Mouse (Mus musculus): Measurements from ENCODE around the gene Pou2f1. TPM values are rescaled to one million over a fixed set of nuclear protein-coding genes. Genes with fewer than 3 reads are reported as not detected.

The Pou2f1 gene
- polyA plus RNA-seq, 1 experiment from 2014 or later = 15.5 TPM

DNA sequence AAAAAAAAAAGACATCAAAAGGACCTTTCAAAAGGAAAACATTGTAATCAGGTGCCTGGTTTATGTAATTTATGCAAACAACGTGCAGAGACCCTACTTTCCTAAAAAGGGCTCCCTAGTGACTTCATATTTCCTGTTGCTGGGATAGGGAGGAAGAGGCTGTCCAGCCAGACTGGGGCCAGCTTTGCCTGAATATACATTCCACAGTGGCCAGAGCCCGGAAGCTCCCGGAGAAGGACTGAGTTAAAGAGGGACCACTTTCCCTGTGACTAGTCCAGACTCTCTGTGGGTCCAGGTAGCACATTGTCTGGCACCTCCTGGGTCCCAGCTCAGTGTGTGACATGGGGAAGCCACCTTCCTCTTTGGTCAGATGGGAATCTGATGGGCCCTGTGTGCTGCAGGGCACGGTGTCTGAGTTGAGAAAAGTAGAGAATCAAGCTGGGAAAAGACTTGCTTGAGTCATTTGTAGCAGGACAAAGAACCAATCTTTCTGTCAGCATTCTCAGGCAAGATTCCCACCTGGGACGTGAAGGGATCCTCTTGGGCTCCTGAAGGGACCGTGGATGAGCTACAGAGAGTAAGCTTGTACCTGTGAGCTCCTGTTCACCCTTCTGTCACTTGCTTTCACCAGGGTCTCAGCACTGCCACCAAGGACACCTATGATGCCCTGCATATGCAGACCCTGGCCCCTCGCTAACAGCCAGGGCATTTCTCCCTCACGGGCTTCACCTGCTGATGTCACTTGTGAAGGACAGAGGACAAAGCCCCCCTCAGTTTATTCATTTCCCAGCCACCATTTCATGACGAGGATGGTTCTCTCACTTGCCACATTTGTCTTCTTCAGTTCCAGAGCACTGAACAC, 141.9 kb downstream of the Pou2f1 start:
- Histone ChIP-seq H3K36me3 (ENCODE audit: control insufficient read depth, insufficient read depth, low read length) (no peaks in the 10 kb centered on the region), H3K4me3 (ENCODE audit: low read depth, low read length) (no peak overlapping the region), H3K9ac (ENCODE audit: low read depth, low read length) (no peak overlapping the region), H3K27me3 (replicated peaks; ENCODE audit: control insufficient read depth, insufficient read depth, low read length) (no peaks in the 10 kb centered on the region), H3K4me1 (replicated peaks; ENCODE audit: control insufficient read depth, insufficient read depth, low read length) (peaks cover 3% of the 10 kb centered on the region; the same call in 1 of the 2 replicates), H3K9me3 (ENCODE audit: control insufficient read depth, low read length) (no peaks in the 10 kb centered on the region), H3K4me2 (no peak overlapping the region), H3K27ac (ENCODE audit: low read depth, low read length) (no peak overlapping the region)
- ATAC-seq (replicated peaks; ENCODE audit: low FRiP score) (0 out of 2 replicates have a peak, but pooled peaks have one; percentile 24), DNase-seq (ENCODE audit: low spot score) (peak; percentile 31)
- WGBS = 61% methylated on average over 9 of the region's 9 CpGs

DNA sequence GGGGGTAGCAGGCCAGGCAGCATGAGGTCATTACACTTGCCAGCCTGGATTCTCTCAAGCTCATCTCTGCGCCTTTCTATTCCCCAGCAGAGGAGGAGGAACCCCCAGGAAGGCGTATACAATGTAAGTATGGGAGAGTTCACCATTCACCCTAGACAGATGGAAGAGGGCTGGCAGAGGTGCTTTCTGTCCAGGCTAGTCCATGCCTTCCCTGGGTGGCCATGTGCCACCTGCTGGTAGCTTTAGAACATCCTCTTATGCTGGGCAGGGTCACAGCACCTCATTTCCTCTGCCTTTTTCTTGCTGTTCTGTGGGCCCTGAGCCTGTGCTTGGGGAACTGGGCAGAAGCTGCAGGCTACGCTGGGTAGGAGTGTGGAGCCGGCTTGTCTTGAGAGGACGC, 144.1 kb downstream of the Pou2f1 start:
- Histone ChIP-seq H3K9ac (ENCODE audit: low read depth, low read length) (no peak overlapping the region), H3K4me2 (no peak overlapping the region), H3K4me3 (ENCODE audit: low read depth, low read length) (no peak overlapping the region), H3K4me1 (replicated peaks; ENCODE audit: control insufficient read depth, insufficient read depth, low read length) (peaks cover 8% of the 10 kb centered on the region), H3K27ac (ENCODE audit: low read depth, low read length) (no peak overlapping the region), H3K9me3 (ENCODE audit: control insufficient read depth, low read length) (no peaks in the 10 kb centered on the region), H3K36me3 (ENCODE audit: control insufficient read depth, insufficient read depth, low read length) (no peaks in the 10 kb centered on the region), H3K27me3 (replicated peaks; ENCODE audit: control insufficient read depth, insufficient read depth, low read length) (no peaks in the 10 kb centered on the region)
- 86% methylated on average over 5 of the region's 5 CpGs for WGBS
- DNase-seq (ENCODE audit: low spot score) (peak; percentile 27), ATAC-seq (replicated peaks; ENCODE audit: low FRiP score) (no peak)

DNA sequence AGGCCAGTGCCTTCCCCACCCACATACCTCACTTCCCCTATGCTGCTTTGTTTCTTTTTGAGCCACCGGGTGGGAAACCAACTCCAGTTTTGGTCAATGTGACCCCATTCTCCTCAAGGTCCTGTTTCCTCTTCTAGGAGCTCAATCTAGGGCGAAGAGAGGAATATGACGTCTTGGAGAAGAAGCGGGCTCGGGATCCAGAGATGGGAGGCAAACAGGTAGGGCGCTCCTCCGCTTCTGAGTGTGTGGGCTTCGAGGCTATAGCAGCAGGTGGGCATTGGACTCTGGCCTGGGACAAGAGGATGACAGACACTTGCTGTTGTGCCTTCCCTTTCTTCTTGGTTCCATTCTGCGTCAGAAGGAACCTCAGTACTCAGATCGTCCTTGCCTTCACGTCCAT, 145.2 kb downstream of the Pou2f1 start:
- DNase-seq (ENCODE audit: low spot score) (peak; percentile 27), ATAC-seq (replicated peaks; ENCODE audit: low FRiP score) (no peak)
- Histone ChIP-seq H3K27ac (ENCODE audit: low read depth, low read length) (no peak overlapping the region), H3K9me3 (ENCODE audit: control insufficient read depth, low read length) (no peaks in the 10 kb centered on the region), H3K4me3 (ENCODE audit: low read depth, low read length) (no peak overlapping the region), H3K4me2 (no peak overlapping the region), H3K36me3 (ENCODE audit: control insufficient read depth, insufficient read depth, low read length) (no peaks in the 10 kb centered on the region), H3K4me1 (replicated peaks; ENCODE audit: control insufficient read depth, insufficient read depth, low read length) (peaks cover 10% of the 10 kb centered on the region), H3K9ac (ENCODE audit: low read depth, low read length) (no peak overlapping the region), H3K27me3 (replicated peaks; ENCODE audit: control insufficient read depth, insufficient read depth, low read length) (no peaks in the 10 kb centered on the region)
- 92% methylated on average over 11 of the region's 11 CpGs for whole genome bisulfite sequencing

DNA sequence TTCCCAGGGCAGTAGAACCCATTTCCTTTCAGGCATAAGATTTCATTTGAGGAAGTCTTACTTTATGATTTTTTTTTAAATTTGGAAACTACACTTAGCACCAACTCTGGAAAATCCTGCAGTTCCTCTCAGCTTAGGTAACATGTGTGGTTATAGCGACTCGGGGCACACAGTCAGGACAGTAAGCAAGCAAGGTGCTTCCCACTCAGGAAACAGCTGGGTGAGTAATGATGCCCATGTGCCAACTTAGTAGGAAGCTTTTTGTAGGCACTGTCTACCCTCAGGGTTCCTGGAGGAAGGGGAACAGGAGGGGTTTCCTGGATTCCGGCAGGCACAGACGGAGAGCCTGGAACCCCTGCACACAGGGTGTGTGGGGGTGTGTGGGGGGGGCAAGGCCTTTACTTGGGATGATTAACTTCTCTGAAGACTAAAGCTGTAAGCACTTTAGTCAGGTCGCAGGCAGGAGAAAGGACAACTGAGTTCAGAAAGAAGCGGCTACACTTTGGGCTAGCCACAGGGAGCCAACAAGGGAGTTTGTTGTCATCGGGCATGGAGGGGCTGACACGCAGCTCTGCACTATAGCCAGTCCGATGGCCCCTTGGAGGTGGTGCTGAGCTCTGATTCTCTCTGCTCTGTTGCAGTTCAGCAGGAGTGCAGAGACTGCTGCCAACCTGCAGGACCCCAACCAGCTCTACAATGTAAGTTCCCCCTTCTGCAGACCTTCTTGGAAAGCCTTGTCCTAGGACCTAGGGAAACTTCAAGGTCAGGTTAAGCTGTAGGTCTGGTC, 146.5 kb downstream of the Pou2f1 start:
- Histone ChIP-seq H3K27me3 (replicated peaks; ENCODE audit: control insufficient read depth, insufficient read depth, low read length) (no peaks in the 10 kb centered on the region), H3K27ac (ENCODE audit: low read depth, low read length) (no peak overlapping the region), H3K4me3 (ENCODE audit: low read depth, low read length) (no peak overlapping the region), H3K9ac (ENCODE audit: low read depth, low read length) (no peak overlapping the region), H3K9me3 (ENCODE audit: control insufficient read depth, low read length) (no peaks in the 10 kb centered on the region), H3K4me1 (replicated peaks; ENCODE audit: control insufficient read depth, insufficient read depth, low read length) (peaks cover 10% of the 10 kb centered on the region), H3K4me2 (no peak overlapping the region), H3K36me3 (ENCODE audit: control insufficient read depth, insufficient read depth, low read length) (no peaks in the 10 kb centered on the region)
- ATAC-seq (replicated peaks; ENCODE audit: low FRiP score) = no peak
- WGBS = 69% methylated on average over 9 of the region's 9 CpGs
- peak; percentile 20 for DNase-seq (ENCODE audit: low spot score)

DNA sequence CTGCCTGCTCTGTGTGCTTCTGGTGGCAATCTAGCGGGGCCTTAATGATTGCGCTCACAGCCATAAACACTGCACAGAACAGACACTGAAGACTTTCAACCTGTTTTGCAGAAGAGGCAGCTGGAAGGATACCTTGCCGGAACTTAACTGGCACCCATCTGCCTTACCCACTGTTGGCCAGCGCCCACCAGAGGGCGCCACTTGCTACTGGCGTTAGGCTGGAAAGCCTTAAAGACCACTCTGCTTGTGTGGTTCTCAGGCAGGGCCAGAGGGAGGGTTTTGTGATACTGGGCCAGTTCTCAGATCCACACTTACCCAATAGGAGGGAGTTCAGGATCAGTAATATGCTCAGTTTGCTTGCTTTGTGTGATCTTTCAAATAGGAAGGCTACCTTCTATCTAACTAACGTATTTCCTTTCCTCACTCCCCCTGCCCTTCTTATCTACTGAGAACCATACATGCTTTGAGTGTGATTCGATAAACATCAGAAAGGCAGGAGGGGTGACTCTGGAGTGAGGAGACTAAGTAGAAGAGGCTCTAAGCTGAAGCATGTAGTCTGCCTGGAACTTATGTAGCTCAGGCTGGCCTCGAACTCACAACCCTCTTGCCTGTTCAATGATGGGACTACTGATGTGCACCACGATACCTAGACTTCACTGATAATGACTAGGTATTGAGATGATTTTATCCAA, 148.6 kb downstream of the Pou2f1 start:
- Histone ChIP-seq H3K36me3 (ENCODE audit: control insufficient read depth, insufficient read depth, low read length) (no peaks in the 10 kb centered on the region), H3K9ac (ENCODE audit: low read depth, low read length) (no peak overlapping the region), H3K4me2 (0 out of 2 replicates have a peak overlapping the region, but pooled peaks have one; percentile 3), H3K9me3 (ENCODE audit: control insufficient read depth, low read length) (no peaks in the 10 kb centered on the region), H3K27me3 (replicated peaks; ENCODE audit: control insufficient read depth, insufficient read depth, low read length) (no peaks in the 10 kb centered on the region), H3K27ac (ENCODE audit: low read depth, low read length) (no peak overlapping the region), H3K4me3 (ENCODE audit: low read depth, low read length) (no peak overlapping the region), H3K4me1 (replicated peaks; ENCODE audit: control insufficient read depth, insufficient read depth, low read length) (peaks cover 25% of the 10 kb centered on the region)
- 48% methylated on average over 10 of the region's 10 CpGs for WGBS
- DNase-seq (ENCODE audit: low spot score) (peak; percentile 77), ATAC-seq (replicated peaks; ENCODE audit: low FRiP score) (peak; percentile 67)

DNA sequence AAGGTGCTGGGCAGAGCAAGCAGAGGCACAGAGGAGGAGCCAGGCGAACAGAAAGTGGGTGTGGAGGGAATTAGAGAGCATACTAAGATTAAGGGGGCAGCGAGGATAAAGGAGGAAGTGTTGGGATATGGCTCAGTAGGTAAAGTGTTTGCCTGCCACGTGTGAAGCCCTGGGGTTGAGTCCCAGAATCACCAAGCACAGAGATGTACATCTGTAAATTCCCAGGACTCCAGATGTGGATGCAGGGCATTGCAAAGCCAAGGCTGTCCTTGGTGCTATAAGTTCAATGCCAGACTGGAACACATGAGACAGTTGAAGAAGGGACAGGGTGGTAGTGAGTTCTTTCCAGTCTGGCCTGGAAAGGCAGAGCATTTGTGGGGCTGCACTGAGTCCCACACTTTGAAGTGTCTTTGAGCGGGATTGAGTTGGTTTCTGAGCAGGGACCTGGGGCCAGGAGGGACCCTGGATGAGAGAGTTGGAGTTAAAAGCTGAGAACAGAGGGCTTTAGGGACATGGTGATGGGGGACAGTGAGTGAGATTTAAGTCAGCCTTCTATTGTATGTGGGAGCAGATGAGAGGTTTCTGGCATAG, 149.3 kb downstream of the Pou2f1 start:
- ATAC-seq (replicated peaks; ENCODE audit: low FRiP score) (0 out of 2 replicates have a peak, but pooled peaks have one; percentile 1), DNase-seq (ENCODE audit: low spot score) (no peak)
- H3K27me3 ChIP-seq (replicated peaks; ENCODE audit: control insufficient read depth, insufficient read depth, low read length) = no peaks in the 10 kb centered on the region
- 62% methylated on average over 4 of the region's 4 CpGs for WGBS
- H3K4me1 ChIP-seq (replicated peaks; ENCODE audit: control insufficient read depth, insufficient read depth, low read length) = peaks cover 27% of the 10 kb centered on the region
- no peaks in the 10 kb centered on the region for H3K36me3 ChIP-seq (ENCODE audit: control insufficient read depth, insufficient read depth, low read length)
- H3K9ac ChIP-seq (ENCODE audit: low read depth, low read length) = no peak overlapping the region
- H3K4me3 ChIP-seq (ENCODE audit: low read depth, low read length) = no peak overlapping the region
- no peak overlapping the region for H3K27ac ChIP-seq (ENCODE audit: low read depth, low read length)
- no peaks in the 10 kb centered on the region for H3K9me3 ChIP-seq (ENCODE audit: control insufficient read depth, low read length)
- H3K4me2 ChIP-seq = no peak overlapping the region

DNA sequence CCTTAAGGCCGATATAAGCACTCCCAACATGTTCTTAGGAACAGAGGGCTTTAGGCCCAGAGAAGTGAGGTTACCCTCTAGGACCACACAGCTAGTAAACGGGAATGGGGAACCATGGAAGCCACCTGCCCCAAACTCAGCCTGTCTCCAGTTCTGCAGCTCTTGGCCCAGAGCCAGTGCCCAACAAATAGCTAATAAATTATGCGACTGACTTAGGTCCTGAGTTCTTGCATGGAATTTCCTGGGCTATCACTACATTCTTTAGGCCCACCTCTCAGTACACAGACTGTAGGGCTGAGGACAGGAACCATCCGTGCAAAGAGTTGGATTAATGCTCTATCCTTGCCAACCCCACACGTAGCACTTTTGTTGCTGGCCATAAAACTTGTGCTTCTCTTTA, 150.3 kb downstream of the Pou2f1 start:
- WGBS = 78% methylated on average over 5 of the region's 5 CpGs
- no peak overlapping the region for H3K4me2 ChIP-seq
- H3K36me3 ChIP-seq (ENCODE audit: control insufficient read depth, insufficient read depth, low read length) = no peaks in the 10 kb centered on the region
- H3K4me3 ChIP-seq (ENCODE audit: low read depth, low read length) = no peak overlapping the region
- no peaks in the 10 kb centered on the region for H3K9me3 ChIP-seq (ENCODE audit: control insufficient read depth, low read length)
- H3K27me3 ChIP-seq (replicated peaks; ENCODE audit: control insufficient read depth, insufficient read depth, low read length) = 0 out of 2 replicates have a peak, but pooled peaks cover under 1% of the 10 kb centered on the region
- H3K27ac ChIP-seq (ENCODE audit: low read depth, low read length) = no peak overlapping the region
- H3K4me1 ChIP-seq (replicated peaks; ENCODE audit: control insufficient read depth, insufficient read depth, low read length) = peaks cover 27% of the 10 kb centered on the region
- no peak overlapping the region for H3K9ac ChIP-seq (ENCODE audit: low read depth, low read length)
- ATAC-seq (replicated peaks; ENCODE audit: low FRiP score) (no peak), DNase-seq (ENCODE audit: low spot score) (no peak)

Measured in liver, embryonic 11.5 days (tissue).